Mouse (Mus musculus) c-Kit-positive CD71-negative TER-119-negative erythroid progenitor cells, embryonic 14.5 days (primary cell): Measurements from ENCODE around the gene Apoc3.

Experiments used
- DNase-seq: peaks from one replicate; pipeline ENCODE4 v3.0.0-alpha.2; 2013; ENCODE audit warnings: low read depth

Gene Apoc3

GRCm38 (mm10) chr9:46235596-46235648 lies at the start of gene Apoc3:
Gene Apoc3 (minus strand): TSS chr9:46235636.
- no peak for DNase-seq

DNA sequence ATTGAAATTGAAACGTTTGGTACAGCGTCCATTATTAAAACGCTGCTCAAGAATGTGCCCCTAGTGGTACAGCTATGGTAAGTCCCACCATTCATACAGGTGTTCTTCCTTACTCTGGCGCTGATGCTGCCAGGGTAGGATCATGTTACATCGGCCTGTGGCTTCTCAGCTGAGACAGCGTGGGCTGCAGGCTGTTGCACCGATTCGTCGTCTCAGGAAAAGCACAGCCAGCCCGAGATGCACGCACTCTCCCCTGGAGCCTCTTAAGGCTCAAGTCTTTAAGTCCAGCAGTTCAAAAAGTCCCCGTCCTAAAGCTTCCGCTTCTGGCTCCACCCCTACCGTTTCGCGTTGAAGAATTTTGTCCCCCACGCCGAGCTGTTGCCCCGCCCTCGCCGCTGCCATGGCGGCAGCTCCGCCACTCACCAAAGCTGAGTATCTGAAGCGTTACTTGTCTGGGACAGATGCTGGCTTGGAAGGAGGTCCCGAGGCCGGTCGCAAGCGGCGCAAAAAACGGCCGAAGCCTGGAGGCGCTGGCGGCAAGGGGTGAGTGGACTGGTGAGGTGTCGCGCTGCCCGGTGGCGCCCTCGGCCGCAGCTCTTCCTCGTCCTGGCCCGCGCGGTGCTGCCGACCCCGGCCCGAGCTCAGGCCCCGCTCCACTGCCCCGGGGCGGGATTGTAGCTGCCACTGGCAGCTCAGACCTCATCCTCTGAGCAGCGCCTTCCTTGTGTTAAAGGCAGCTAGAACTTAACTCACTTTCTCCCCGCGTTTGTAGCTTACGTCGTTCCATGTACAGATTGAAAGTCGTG lies 47.4 kb upstream of the Apoc3 start, which contains the start of gene Bud13:
Gene Bud13 (plus strand): TSS at position 378 of the 806 bp plus-strand sequence.
- peak; percentile 90 for DNase-seq

DNA sequence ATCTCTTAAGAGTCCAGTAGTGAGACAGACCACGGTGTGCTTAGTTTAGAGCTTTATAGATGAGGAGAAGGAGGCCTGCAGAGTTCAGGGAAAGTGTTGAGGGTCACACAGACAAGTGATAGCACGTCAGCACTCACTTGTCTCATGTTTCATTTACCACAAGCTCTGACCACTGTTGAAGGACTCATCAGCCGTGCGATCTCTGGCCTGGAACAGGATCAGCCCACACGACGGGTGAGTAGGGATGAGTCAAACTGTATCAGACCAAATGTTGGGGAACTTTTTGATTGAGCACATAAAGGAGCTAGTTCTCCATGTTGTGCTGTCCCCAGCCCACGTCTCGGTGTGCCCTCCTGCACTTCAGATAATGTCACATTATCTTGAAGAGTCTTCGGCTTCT lies 39.1 kb upstream of the Apoc3 start:
- DNase-seq: no peak

GRCm38 (mm10) chr9:46272677-46273454 lies 37.4 kb upstream of the Apoc3 start, which contains the start of gene Zpr1:
Gene Zpr1 (plus strand): TSS chr9:46273064.
- peak; percentile 82 for DNase-seq

GRCm38 (mm10) chr9:46272070-46272469 lies 36.6 kb upstream of the Apoc3 start:
- no peak for DNase-seq

DNA sequence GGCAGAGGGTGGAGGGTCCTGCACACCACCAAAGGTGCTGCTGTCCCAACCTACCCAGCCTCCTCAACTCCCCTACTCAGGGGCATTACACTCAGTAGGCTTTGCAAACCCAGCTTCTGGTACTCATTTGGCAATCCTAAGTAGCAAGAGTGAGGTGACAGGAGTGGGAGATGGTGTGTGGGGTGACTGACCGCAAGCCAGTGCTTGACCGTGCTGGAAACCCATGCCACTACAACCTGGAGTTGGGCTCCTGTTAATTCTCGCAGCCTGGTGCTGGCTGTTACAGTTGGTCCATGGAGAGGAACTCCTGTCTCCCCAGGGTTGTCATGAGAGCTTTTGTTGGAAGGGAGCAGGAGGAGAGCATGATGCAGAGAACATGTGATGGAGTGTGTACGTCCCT lies 35.3 kb upstream of the Apoc3 start:
- DNase-seq: no peak

- DNase-seq: no peak
Observed at GRCm38 (mm10) chr9:46269125-46269524, 33.7 kb upstream of the Apoc3 start.

DNA sequence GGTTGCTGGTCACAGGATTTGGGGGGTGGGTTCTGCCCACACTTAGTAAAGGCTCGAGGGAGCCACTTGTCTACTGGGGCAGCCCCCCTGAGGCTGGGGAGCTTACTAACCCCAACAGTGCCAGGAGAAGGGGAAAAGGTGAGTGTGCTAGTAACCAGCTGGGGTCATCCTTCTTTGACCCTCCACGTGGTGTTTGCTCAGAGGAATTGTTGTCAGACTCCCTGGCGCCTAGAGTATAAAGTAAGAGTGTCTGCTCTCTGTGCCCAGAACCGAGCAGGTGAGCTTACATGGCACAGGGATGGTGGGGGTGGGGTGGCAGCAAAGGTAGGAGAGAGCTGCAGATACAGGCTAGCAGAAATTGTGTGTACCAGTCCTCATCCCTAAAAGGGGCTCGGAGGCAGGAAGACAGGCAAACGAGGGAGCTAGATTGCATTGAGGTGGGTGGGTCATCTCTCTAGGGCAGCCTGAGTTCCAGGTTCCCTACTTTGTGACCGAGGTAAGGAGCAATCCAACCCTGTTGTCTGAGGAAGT lies 33.0 kb upstream of the Apoc3 start, which contains the start of gene Apoa5:
Gene Apoa5 (plus strand): TSS at position 291 of the 531 bp plus-strand sequence.
- DNase-seq: no peak

- DNase-seq: no peak
Observed at GRCm38 (mm10) chr9:46261131-46261530, 25.7 kb upstream of the Apoc3 start.

- no peak for DNase-seq
Observed at GRCm38 (mm10) chr9:46259111-46259510, 23.7 kb upstream of the Apoc3 start.

DNA sequence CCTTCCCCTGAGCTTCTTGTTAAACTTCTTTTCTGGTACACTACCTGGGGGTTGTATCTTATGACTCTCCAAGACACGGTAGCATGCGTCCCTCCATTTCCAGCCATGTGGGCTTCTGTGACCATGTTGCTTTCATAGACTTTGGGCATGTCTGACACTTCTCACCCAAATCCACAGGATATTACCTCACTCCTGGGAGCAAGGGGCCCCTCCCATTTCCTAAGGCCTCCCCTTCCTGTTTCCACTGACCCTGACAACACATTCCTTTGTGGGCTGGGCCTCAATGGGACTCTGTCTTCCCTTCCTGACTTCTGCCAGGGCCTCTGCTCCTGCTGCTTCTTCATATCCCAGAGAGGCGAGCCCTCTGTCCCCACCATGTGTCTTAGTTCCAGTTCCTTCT lies 22.1 kb upstream of the Apoc3 start:
- no peak for DNase-seq

- no peak for DNase-seq
Observed at GRCm38 (mm10) chr9:46256658-46257385, 21.4 kb upstream of the Apoc3 start.

- DNase-seq: no peak
Observed at GRCm38 (mm10) chr9:46256177-46256576, 20.7 kb upstream of the Apoc3 start.

- peak; percentile 72 for DNase-seq
Observed at GRCm38 (mm10) chr9:46246752-46247324, 11.4 kb upstream of the Apoc3 start.

DNA sequence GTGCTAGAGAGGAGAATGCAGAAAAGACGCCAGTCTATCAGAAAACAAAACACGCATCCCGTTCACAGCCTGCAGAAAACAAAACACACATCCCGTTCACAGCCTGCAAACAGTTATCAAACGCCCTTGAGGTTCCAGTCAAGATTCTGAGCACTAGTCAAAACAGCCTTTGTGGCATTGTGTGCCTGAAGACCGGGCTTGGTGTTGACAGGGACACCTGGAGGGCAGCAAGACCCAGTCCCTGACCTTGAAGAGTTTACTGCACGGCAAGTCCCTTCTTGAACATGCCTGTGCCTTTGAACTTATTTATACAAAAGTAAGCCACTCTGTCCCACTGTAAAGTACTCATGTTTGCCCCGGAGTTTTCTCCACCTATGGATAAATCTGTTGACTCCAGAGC lies 8.1 kb upstream of the Apoc3 start:
- DNase-seq: no peak

DNA sequence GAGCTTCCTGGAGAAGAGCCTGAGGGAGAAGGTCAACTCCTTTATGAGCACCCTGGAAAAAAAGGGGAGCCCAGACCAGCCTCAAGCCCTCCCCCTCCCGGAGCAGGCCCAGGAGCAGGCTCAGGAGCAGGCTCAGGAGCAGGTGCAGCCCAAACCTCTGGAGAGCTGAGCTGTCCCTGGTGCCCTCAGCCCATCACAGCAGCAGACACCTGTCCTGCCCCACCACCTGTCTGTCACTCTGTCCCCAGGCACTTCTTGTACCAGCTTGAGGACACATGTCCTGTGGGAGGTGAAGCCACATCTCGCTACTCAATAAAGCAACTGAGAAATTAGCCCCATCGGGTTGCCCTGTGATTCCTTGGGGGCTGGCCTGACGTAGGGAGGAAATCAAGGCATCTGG lies 7.7 kb upstream of the Apoc3 start:
- no peak for DNase-seq

DNA sequence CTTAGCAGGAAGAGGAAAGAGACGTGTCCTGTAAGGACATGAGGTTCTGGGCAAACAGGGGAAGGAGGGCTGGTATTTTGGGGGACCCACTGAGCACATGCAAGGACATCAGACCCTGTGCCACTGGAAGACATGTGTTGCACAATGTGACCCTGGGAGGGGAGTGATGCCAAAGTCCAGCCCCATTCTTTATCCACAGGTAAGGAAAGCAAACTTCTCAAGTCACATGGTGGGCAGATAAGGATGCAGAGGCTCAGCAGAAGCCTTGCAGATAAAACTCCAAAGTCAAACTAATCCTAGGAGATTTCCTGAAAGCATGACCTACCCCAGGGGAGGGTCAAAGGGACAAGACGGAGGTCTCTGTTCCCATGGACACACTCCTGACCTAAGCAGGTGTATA lies 6.4 kb upstream of the Apoc3 start:
- DNase-seq: no peak

DNA sequence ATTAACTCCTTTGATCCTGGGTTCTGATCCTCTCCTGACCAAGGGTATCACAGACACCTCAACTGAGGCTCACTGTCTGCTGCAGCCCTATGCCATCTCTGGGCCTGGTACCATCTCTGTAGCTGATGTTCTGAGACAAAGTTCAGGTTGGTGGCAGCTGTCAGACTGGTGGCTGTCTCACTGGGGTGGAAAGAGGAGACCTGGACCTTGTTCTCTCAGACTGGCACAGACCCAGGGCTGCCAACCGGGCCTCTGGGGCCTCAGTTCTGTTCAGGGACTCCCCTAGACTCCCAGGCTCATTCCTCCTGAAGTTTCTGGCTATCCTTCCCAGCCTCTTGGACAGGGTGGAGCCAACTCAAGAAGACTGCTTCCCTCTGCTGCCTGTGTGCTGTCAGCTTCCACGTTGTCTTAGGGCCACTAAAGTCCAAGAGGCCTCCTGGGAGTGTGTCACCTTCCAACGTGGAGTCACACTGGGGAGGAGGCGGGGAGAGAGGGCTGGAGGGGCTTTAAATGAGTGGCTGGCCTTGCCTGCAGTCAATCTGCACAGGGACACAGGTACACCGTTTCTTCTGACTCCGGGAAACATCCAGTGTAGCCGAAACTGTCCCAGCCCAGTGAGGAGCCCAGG lies 5.2 kb upstream of the Apoc3 start, which contains the start of gene Apoa4:
Gene Apoa4 (plus strand): TSS at position 171 of the 628 bp plus-strand sequence.
- DNase-seq: no peak

DNA sequence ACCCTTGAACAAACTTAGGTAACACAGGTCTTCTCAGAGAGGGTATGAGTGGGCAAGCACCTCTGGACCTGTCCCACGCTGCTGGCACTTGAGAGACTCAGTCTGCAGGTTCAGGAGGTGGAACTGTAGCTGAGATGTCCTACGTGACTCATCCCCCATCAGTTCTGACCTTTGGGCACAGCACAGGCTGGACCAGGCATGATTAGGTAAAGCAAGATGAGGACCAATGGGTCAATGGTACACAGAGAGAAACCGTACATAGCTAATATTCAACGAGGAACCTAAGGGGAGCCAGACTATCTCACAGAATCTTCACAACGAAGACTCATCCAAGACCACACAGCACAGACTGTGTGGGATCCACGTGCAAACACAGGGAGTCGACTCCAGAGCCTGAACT lies 3.4 kb upstream of the Apoc3 start:
- no peak for DNase-seq

DNA sequence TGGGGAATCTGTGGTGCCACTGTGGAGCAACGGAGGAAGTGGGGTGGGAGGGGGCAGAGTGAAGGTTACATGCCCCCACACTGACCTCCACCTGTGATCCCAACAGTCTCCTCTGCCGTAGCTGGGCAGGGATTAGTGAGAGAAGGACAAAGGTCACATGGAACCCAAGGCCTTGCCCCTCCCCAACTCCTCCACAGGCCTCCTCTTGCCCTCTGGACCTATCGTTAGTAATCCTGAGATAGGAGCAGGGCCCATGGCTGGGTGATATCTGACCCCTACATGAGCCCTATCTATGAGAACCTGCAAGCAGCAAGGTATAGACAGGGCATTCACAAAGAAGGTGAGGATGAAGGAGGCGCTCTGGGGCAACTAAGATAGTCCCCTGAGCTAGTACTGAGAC lies 213 bp upstream of the Apoc3 start:
- no peak for DNase-seq

GRCm38 (mm10) chr9:46235196-46235595 lies 240 bp downstream of the Apoc3 start:
- DNase-seq: no peak

GRCm38 (mm10) chr9:46230450-46230975 lies 4.9 kb downstream of the Apoc3 start:
- no peak for DNase-seq
